Mouse (Mus musculus) MN1 (cell line): ENCODE measurements at regions not wholly inside any gene's neighbourhood (a gene's known extent, or its start where the extent isn't known, plus 50 kb on each side); places are given as distances from the start of the nearest gene placed in this dataset.
"Not testable (repeated sequence)": the region's sequence is repeated elsewhere in the genome, so short reads cannot be mapped to it uniquely, and the experiment has no call there.

Source experiments
- DNase-seq: peaks from one replicate; pipeline ENCODE4 v3.0.0-alpha.2; 2016; ENCODE audit warnings: low spot score

- DNase-seq = no peak
These were observed 243.3 kb upstream of the Srek1ip1 start for GRCm38 (mm10) chr13:104549016-104549415.

GRCm38 (mm10) chr13:104553329-104553728 is 239.0 kb upstream of the Srek1ip1 start:
- no peak for DNase-seq

- DNase-seq = not testable (repeated sequence)
These were observed 235.7 kb upstream of the Srek1ip1 start for GRCm38 (mm10) chr13:104556609-104557008.

- DNase-seq = no peak
These were observed 232.4 kb upstream of the Srek1ip1 start for GRCm38 (mm10) chr13:104559876-104560275.

- DNase-seq = peak; percentile 43
These were observed 231.7 kb upstream of the Srek1ip1 start for GRCm38 (mm10) chr13:104560500-104561114.

- DNase-seq = no peak
These were observed 229.7 kb upstream of the Srek1ip1 start for GRCm38 (mm10) chr13:104562536-104562935.

GRCm38 (mm10) chr13:104563019-104563418 is 229.3 kb upstream of the Srek1ip1 start:
- DNase-seq = no peak

- DNase-seq = no peak
These were observed 228.4 kb upstream of the Srek1ip1 start for GRCm38 (mm10) chr13:104563889-104564288.

- DNase-seq = no peak
These were observed 222.5 kb upstream of the Srek1ip1 start for GRCm38 (mm10) chr13:104569765-104570164.

- DNase-seq = peak; percentile 50
These were observed 220.0 kb upstream of the Srek1ip1 start for GRCm38 (mm10) chr13:104572236-104572635.

GRCm38 (mm10) chr13:104574396-104574795 is 217.9 kb upstream of the Srek1ip1 start:
- no peak for DNase-seq

GRCm38 (mm10) chr13:104576188-104576789 is 216.0 kb upstream of the Srek1ip1 start:
- no peak for DNase-seq

- no peak for DNase-seq
These were observed 214.4 kb upstream of the Srek1ip1 start for GRCm38 (mm10) chr13:104577856-104578255.

- no peak for DNase-seq
These were observed 211.5 kb upstream of the Srek1ip1 start for GRCm38 (mm10) chr13:104580686-104581350.
